Mouse (Mus musculus): ENCODE measurements at regions not wholly inside any gene's neighbourhood (a gene's known extent, or its start where the extent isn't known, plus 50 kb on each side); places are given as distances from the start of the nearest gene placed in this dataset.

DNA sequence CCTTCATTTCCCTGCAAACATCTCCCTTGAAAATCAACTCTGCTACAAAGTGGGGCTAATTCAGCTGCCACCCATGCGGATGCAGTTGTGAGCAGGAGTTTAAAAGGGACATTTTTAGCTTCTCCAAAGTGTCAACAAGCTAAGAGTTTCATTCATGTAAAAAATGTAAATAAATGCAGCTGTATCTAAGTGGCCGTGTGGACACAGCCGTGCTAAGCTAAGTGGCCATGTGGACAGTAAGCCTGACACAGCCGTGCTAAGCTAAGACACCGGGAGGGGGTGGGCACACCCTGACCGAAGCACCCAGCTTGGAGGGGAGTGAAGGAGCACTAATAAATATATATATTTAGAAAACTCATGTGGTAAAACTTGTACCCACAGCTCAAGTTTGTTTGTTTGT, 52.6 kb upstream of the Cnih3 start:
- DNase-seq (ENCODE audit: low read depth), result no peak

DNA sequence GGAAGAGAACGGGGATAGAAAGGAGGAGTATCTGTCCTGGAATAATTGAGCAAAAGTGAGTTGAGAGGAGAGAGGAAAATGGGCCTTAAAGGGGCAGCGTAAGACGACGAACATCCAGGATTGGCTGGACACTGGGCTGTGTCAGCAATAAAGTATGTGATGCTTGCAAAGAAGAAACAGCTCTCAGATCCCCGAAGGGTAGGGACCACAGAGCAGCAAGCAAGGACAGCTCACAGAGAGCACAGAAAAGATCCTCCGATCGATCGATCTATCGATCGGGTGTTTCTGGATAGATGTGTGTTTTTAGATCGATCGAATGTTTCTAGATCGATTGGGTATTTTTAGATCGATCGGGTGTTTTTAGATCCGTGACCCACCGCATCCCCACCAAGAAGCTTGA, 50.3 kb upstream of the Cnih3 start:
- no peak for DNase-seq (ENCODE audit: low read depth)
